Mouse (Mus musculus): Measurements from ENCODE around the gene 2010111I01Rik. TPM values are rescaled to one million over a fixed set of nuclear protein-coding genes. Genes with fewer than 3 reads are reported as not detected.

Gene 2010111I01Rik
- polyA plus RNA-seq, 1 experiment, result 22.5 TPM

DNA sequence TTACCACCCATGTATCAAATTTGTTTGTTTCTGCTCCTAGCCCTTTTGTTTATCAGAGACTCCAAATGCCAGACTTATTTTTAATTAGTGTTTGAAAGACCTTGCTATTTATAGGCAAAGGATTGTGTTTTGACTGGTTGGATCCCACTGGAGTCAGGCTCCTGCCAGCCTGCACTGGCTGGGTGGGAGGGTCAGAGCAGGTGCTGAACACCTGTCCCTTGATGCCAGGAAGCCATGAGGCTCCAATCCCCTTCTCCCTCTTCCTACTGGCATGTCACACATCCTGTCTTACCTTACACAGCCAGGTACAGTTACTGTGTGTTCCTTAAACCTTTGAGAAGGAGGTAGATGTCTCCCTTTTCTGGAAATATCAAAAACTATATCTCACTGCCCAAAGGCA is 318.5 kb downstream of the 2010111I01Rik start:
- Histone ChIP-seq H3K4me1 (ENCODE audit: control insufficient read depth, insufficient read depth, insufficient read length) (0 out of 2 replicates have a peak, but pooled peaks cover 3% of the 10 kb centered on the region), H3K36me3 (ENCODE audit: control insufficient read depth, insufficient read depth, low read length) (peaks cover 10% of the 10 kb centered on the region), H3K27me3 (ENCODE audit: control insufficient read depth, insufficient read depth, low read length) (no peaks in the 10 kb centered on the region), H3K27ac (ENCODE audit: insufficient read depth, low read length) (no peak overlapping the region), H3K4me3 (ENCODE audit: extremely low read depth, insufficient read depth, insufficient read length) (no peak overlapping the region)
- no peak for DNase-seq (ENCODE audit: low read depth in 1 of 2, low spot score in 2 of 2)
- TF ChIP-seq CTCF (IDR thresholded peaks at IDR 0.05; ENCODE audit: extremely low read depth, insufficient read depth, insufficient read length, insufficient replicate concordance), result no peak
- no peak for TF ChIP-seq POLR2A (IDR thresholded peaks at IDR 0.05; ENCODE audit: low read depth, low read length)

- TF ChIP-seq POLR2A (IDR thresholded peaks at IDR 0.05; ENCODE audit: low read depth, low read length) (no peak), CTCF (IDR thresholded peaks at IDR 0.05; ENCODE audit: extremely low read depth, insufficient read depth, insufficient read length, insufficient replicate concordance) (no peak)
- no peaks in the 10 kb centered on the region for H3K27me3 ChIP-seq (ENCODE audit: control insufficient read depth, insufficient read depth, low read length)
- H3K27ac ChIP-seq (ENCODE audit: insufficient read depth, low read length), result no peak overlapping the region
- WGBS, result 66% methylated on average over 3 of the region's 3 CpGs
- H3K4me3 ChIP-seq (ENCODE audit: extremely low read depth, insufficient read depth, insufficient read length), result no peak overlapping the region
- H3K36me3 ChIP-seq (ENCODE audit: control insufficient read depth, insufficient read depth, low read length), result peaks cover 12% of the 10 kb centered on the region
- peaks cover 6% of the 10 kb centered on the region; the same call in 1 of the 2 replicates for H3K4me1 ChIP-seq (ENCODE audit: control insufficient read depth, insufficient read depth, insufficient read length)
- no peak for DNase-seq (ENCODE audit: low read depth in 1 of 2, low spot score in 2 of 2)
Observed at GRCm38 (mm10) chr13:63284748-63285147, 320.1 kb downstream of the 2010111I01Rik start.

- Histone ChIP-seq H3K27ac (ENCODE audit: insufficient read depth, low read length) (no peak overlapping the region), H3K4me3 (ENCODE audit: extremely low read depth, insufficient read depth, insufficient read length) (no peak overlapping the region), H3K4me1 (ENCODE audit: control insufficient read depth, insufficient read depth, insufficient read length) (peaks cover 6% of the 10 kb centered on the region; the same call in 1 of the 2 replicates), H3K27me3 (ENCODE audit: control insufficient read depth, insufficient read depth, low read length) (no peaks in the 10 kb centered on the region), H3K36me3 (ENCODE audit: control insufficient read depth, insufficient read depth, low read length) (peaks cover 12% of the 10 kb centered on the region)
- TF ChIP-seq POLR2A (IDR thresholded peaks at IDR 0.05; ENCODE audit: low read depth, low read length), result no peak
- no peak for TF ChIP-seq CTCF (IDR thresholded peaks at IDR 0.05; ENCODE audit: extremely low read depth, insufficient read depth, insufficient read length, insufficient replicate concordance)
- DNase-seq (ENCODE audit: low read depth in 1 of 2, low spot score in 2 of 2), result peak in 1 of 2 experiments; percentile 10
- WGBS, result 77% methylated on average over 11 of the region's 11 CpGs
Observed at GRCm38 (mm10) chr13:63286483-63287102, 321.9 kb downstream of the 2010111I01Rik start.

DNA sequence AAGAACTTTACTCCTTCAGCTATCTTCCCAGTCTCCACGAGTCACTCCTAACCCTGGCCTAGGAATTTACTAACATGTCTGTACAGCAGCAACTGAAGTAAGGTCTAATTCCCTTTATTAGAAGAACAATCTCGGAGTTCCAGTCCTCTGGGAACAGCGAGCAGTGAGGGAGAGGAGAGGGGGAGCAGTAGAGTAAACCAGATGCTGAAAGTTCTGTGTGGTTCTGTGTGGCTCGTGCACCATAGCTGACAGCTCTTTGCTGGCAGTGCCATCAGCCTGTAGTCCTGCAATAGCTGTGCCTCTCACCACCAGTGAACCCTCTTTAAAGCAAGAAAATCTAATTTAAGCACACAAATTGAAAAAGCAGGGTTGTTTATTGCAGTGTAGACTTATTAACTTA is 324.5 kb downstream of the 2010111I01Rik start:
- Histone ChIP-seq H3K27ac (ENCODE audit: insufficient read depth, low read length) (no peak overlapping the region), H3K27me3 (ENCODE audit: control insufficient read depth, insufficient read depth, low read length) (no peaks in the 10 kb centered on the region), H3K4me1 (ENCODE audit: control insufficient read depth, insufficient read depth, insufficient read length) (peaks cover 6% of the 10 kb centered on the region; the same call in 1 of the 2 replicates), H3K36me3 (ENCODE audit: control insufficient read depth, insufficient read depth, low read length) (peaks cover 7% of the 10 kb centered on the region), H3K4me3 (ENCODE audit: extremely low read depth, insufficient read depth, insufficient read length) (no peak overlapping the region)
- no peak for DNase-seq (ENCODE audit: low read depth in 1 of 2, low spot score in 2 of 2)
- WGBS, result 86% methylated on average over 4 of the region's 4 CpGs
- TF ChIP-seq POLR2A (IDR thresholded peaks at IDR 0.05; ENCODE audit: low read depth, low read length) (no peak), CTCF (IDR thresholded peaks at IDR 0.05; ENCODE audit: extremely low read depth, insufficient read depth, insufficient read length, insufficient replicate concordance) (no peak)

DNA sequence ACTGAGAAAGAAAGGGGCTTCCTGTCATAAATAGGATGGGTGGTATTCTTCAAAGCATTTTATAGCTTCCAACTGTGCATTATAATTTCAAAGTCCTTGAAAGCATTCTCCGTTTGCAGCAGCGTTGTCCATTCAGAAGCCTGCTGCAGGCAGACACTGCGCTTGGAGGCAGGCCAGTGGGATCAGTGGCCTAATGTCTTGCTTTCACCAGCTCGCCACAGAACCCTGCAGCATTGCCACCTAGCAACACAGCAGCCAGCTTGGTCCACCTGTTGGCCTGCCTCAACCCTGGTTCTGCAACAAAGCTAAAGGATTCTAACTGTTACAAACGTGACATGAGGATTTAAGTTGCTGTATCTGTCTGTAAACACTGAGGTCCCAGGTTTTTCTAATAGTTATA is 325.0 kb downstream of the 2010111I01Rik start:
- Histone ChIP-seq H3K4me3 (ENCODE audit: extremely low read depth, insufficient read depth, insufficient read length) (no peak overlapping the region), H3K4me1 (ENCODE audit: control insufficient read depth, insufficient read depth, insufficient read length) (peaks cover 6% of the 10 kb centered on the region; the same call in 1 of the 2 replicates), H3K27ac (ENCODE audit: insufficient read depth, low read length) (no peak overlapping the region), H3K27me3 (ENCODE audit: control insufficient read depth, insufficient read depth, low read length) (no peaks in the 10 kb centered on the region), H3K36me3 (ENCODE audit: control insufficient read depth, insufficient read depth, low read length) (peaks cover 7% of the 10 kb centered on the region)
- DNase-seq (ENCODE audit: low read depth in 1 of 2, low spot score in 2 of 2), result no peak
- 90% methylated on average over 5 of the region's 5 CpGs for WGBS
- TF ChIP-seq POLR2A (IDR thresholded peaks at IDR 0.05; ENCODE audit: low read depth, low read length), result no peak
- TF ChIP-seq CTCF (IDR thresholded peaks at IDR 0.05; ENCODE audit: extremely low read depth, insufficient read depth, insufficient read length, insufficient replicate concordance), result no peak

GRCm38 (mm10) chr13:63290126-63290525 is 325.4 kb downstream of the 2010111I01Rik start:
- Histone ChIP-seq H3K27ac (ENCODE audit: insufficient read depth, low read length) (no peak overlapping the region), H3K36me3 (ENCODE audit: control insufficient read depth, insufficient read depth, low read length) (peaks cover 7% of the 10 kb centered on the region), H3K27me3 (ENCODE audit: control insufficient read depth, insufficient read depth, low read length) (no peaks in the 10 kb centered on the region), H3K4me3 (ENCODE audit: extremely low read depth, insufficient read depth, insufficient read length) (no peak overlapping the region), H3K4me1 (ENCODE audit: control insufficient read depth, insufficient read depth, insufficient read length) (peaks cover 6% of the 10 kb centered on the region; the same call in 1 of the 2 replicates)
- WGBS, result 93% methylated on average over 4 of the region's 4 CpGs
- DNase-seq (ENCODE audit: low read depth in 1 of 2, low spot score in 2 of 2), result no peak
- no peak for TF ChIP-seq CTCF (IDR thresholded peaks at IDR 0.05; ENCODE audit: extremely low read depth, insufficient read depth, insufficient read length, insufficient replicate concordance)
- TF ChIP-seq POLR2A (IDR thresholded peaks at IDR 0.05; ENCODE audit: low read depth, low read length), result no peak

GRCm38 (mm10) chr13:63291016-63291415 is 326.3 kb downstream of the 2010111I01Rik start:
- H3K27ac ChIP-seq (ENCODE audit: insufficient read depth, low read length), result no peak overlapping the region
- no peak for DNase-seq (ENCODE audit: low read depth in 1 of 2, low spot score in 2 of 2)
- peaks cover 7% of the 10 kb centered on the region for H3K36me3 ChIP-seq (ENCODE audit: control insufficient read depth, insufficient read depth, low read length)
- H3K4me3 ChIP-seq (ENCODE audit: extremely low read depth, insufficient read depth, insufficient read length), result no peak overlapping the region
- no peaks in the 10 kb centered on the region for H3K27me3 ChIP-seq (ENCODE audit: control insufficient read depth, insufficient read depth, low read length)
- 93% methylated on average over 6 of the region's 6 CpGs for WGBS
- H3K4me1 ChIP-seq (ENCODE audit: control insufficient read depth, insufficient read depth, insufficient read length), result peaks cover 6% of the 10 kb centered on the region; the same call in 1 of the 2 replicates
- TF ChIP-seq POLR2A (IDR thresholded peaks at IDR 0.05; ENCODE audit: low read depth, low read length), result no peak
- no peak for TF ChIP-seq CTCF (IDR thresholded peaks at IDR 0.05; ENCODE audit: extremely low read depth, insufficient read depth, insufficient read length, insufficient replicate concordance)
